ENCODE assay signal across 7 mouse cellular contexts in the genomic region with DNA sequence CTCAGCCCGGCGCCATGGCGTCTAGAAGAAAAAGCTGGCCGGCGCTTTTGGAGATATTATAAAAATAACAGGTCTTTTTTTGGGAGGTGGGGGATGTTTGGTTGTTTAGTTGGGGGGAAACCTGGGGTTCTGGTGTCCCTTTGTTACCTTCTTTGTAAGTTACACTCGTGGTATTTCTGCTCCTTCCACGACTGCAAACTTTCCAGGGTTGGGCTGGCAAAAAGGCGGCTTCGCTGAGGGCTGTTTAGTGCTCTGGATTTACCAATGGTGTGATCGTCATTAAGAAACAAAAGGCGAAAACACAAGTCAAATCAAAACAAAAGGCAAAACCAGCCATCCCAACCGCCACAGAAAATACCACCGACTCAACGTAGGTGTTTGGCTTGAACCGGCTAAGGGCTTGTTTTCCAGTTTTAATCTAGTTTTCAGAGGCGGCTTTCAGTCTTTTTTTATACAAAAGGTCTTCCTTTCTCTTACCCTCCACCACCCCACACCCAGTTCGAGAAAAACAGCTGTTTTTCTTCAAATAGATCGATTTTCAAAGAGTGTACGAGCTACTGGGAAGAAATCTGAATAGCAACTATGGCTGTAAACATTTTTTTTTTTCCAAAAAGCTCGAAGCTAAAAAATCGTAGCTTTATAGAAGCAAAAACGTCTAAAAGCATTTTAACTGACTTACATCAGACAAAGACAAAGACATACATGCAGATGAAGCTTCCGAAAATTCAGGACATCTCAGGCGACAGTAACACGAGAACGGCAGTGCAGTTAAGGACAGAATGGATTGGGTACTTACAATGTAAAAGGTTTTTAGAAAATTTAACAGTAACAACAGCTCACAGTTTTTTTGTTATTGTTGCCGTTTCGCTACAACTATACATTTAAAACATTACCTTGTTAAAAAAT. TPM values are rescaled to one million over a fixed set of nuclear protein-coding genes. Genes with fewer than 3 reads are reported as not detected.
DNase-seq lines count a peak whose midpoint lies in the region; ATAC-seq and TF ChIP-seq lines count a peak whose summit lies in the region.

No protein-coding gene starts in this region.

- peaks cover 75% of the 10 kb centered on the region for H3K79me2 ChIP-seq in C2C12 (ENCODE audit: control insufficient read depth, insufficient read depth)

- no peak for ATAC-seq in embryonic facial prominence, embryonic 13.5 days (ENCODE audit: insufficient number of reproducible peaks, insufficient read depth, low FRiP score, low TSS enrichment, low read depth)
- no peak for ATAC-seq in hindbrain, embryonic 16.5 days
- no peak for ATAC-seq in lung, postnatal 0 days

- H3K4me3 ChIP-seq in C2C12 (ENCODE audit: insufficient read depth, poor library complexity, severe bottlenecking): peak overlapping the region; percentile 45
- peak overlapping the region; percentile 94 for H3K4me3 ChIP-seq in embryonic facial prominence, embryonic 13.5 days
- H3K4me3 ChIP-seq in hindbrain, embryonic 16.5 days (ENCODE audit: low read length): peak overlapping the region; percentile 91
- peak overlapping the region; percentile 91 for H3K4me3 ChIP-seq in lung, postnatal 0 days (ENCODE audit: low read depth, low read length)

- peak overlapping the region; percentile 99 for H3K4me2 ChIP-seq in embryonic facial prominence, embryonic 13.5 days
- peak overlapping the region; percentile 97 for H3K4me2 ChIP-seq in hindbrain, embryonic 16.5 days (ENCODE audit: low read length)
- peak overlapping the region; percentile 99 for H3K4me2 ChIP-seq in lung, postnatal 0 days (replicated peaks; ENCODE audit: low read depth, low read length)

- WGBS in embryonic facial prominence, embryonic 13.5 days: under 1% methylated on average over 28 of the region's 28 CpGs
- under 1% methylated on average over 28 of the region's 28 CpGs for WGBS in hindbrain, embryonic 16.5 days
- 1% methylated on average over 28 of the region's 28 CpGs for WGBS in lung, postnatal 0 days

- no peaks in the 10 kb centered on the region for H3K27me3 ChIP-seq in C2C12 (ENCODE audit: control insufficient read depth, insufficient read depth, insufficient read length)
- H3K27me3 ChIP-seq in embryonic facial prominence, embryonic 13.5 days: no peaks in the 10 kb centered on the region
- no peaks in the 10 kb centered on the region for H3K27me3 ChIP-seq in hindbrain, embryonic 16.5 days (replicated peaks; ENCODE audit: control insufficient read depth, insufficient read depth, low read length)
- H3K27me3 ChIP-seq in lung, postnatal 0 days (replicated peaks; ENCODE audit: insufficient read depth, low read length): no peaks in the 10 kb centered on the region

- TF ChIP-seq EP300 in lung, postnatal 0 days (IDR thresholded peaks at IDR 0.05): no peak

- H3K79me3 ChIP-seq in C2C12 (ENCODE audit: low read depth): peaks cover 34% of the 10 kb centered on the region

- peak overlapping the region; percentile 100 for H3K27ac ChIP-seq in embryonic facial prominence, embryonic 13.5 days
- peak overlapping the region; percentile 100 for H3K27ac ChIP-seq in hindbrain, embryonic 16.5 days (ENCODE audit: low read depth, low read length)
- peak overlapping the region; percentile 100 for H3K27ac ChIP-seq in lung, postnatal 0 days (ENCODE audit: low read length)

- H3K36me3 ChIP-seq in C2C12 (ENCODE audit: control insufficient read depth, insufficient read depth): peaks cover 5% of the 10 kb centered on the region
- peaks cover 4% of the 10 kb centered on the region for H3K36me3 ChIP-seq in embryonic facial prominence, embryonic 13.5 days
- no peaks in the 10 kb centered on the region for H3K36me3 ChIP-seq in hindbrain, embryonic 16.5 days (ENCODE audit: control insufficient read depth, insufficient read depth, low read length)
- no peaks in the 10 kb centered on the region for H3K36me3 ChIP-seq in lung, postnatal 0 days (ENCODE audit: insufficient read depth, low read length)

- TF ChIP-seq CTCF in C2C12 (IDR thresholded peaks at IDR 0.05; ENCODE audit: control insufficient read depth, insufficient read depth, insufficient read length): no peak
- no peak for TF ChIP-seq CTCF in lung, postnatal 0 days (IDR thresholded peaks at IDR 0.05)

- H3ac ChIP-seq in C2C12 (ENCODE audit: control insufficient read depth, insufficient read length, low read depth): peak overlapping the region; percentile 83

- H3K9ac ChIP-seq in embryonic facial prominence, embryonic 13.5 days: peak overlapping the region; percentile 100
- peak overlapping the region; percentile 98 for H3K9ac ChIP-seq in hindbrain, embryonic 16.5 days (ENCODE audit: low read depth, low read length)
- peak overlapping the region; percentile 99 for H3K9ac ChIP-seq in lung, postnatal 0 days (replicated peaks; ENCODE audit: low read depth)

- peak; percentile 63 for DNase-seq in 3T3-L1 (ENCODE audit: low read depth, low spot score)
- DNase-seq in lung, postnatal 0 days (ENCODE audit: low spot score): peak; percentile 38
- DNase-seq in thymus, postnatal 25 days: peak; percentile 63
- no peak for DNase-seq in ovary, postnatal 14 days (ENCODE audit: low spot score)

- peaks cover 50% of the 10 kb centered on the region for H3K4me1 ChIP-seq in embryonic facial prominence, embryonic 13.5 days
- peaks cover 41% of the 10 kb centered on the region for H3K4me1 ChIP-seq in hindbrain, embryonic 16.5 days (ENCODE audit: control insufficient read depth, insufficient read depth, low read depth, low read length)
- peaks cover 36% of the 10 kb centered on the region for H3K4me1 ChIP-seq in lung, postnatal 0 days (ENCODE audit: insufficient read depth, low read depth, low read length)

- no peaks in the 10 kb centered on the region for H3K9me3 ChIP-seq in embryonic facial prominence, embryonic 13.5 days
- H3K9me3 ChIP-seq in hindbrain, embryonic 16.5 days (ENCODE audit: control insufficient read depth, low read length): no peaks in the 10 kb centered on the region
- no peaks in the 10 kb centered on the region for H3K9me3 ChIP-seq in lung, postnatal 0 days (ENCODE audit: low read length)

TF ChIP-seq in C2C12, 6 proteins besides CTCF, POLR2A, EP300 and RAD21:
- TF ChIP-seq MYOD1 (IDR thresholded peaks at IDR 0.05; ENCODE audit: control insufficient read depth, insufficient read length, low read depth) (no peak), FOSL1 (IDR thresholded peaks at IDR 0.05; ENCODE audit: insufficient read depth, low read length, poor library complexity, severe bottlenecking) (no peak), MYOG (IDR thresholded peaks at IDR 0.05; ENCODE audit: control insufficient read depth, extremely low read depth, insufficient read length) (no peak), CEBPB (IDR thresholded peaks at IDR 0.05; ENCODE audit: low read depth) (no peak), MAX (IDR thresholded peaks at IDR 0.05) (no peak), USF1 (IDR thresholded peaks at IDR 0.05; ENCODE audit: low read depth) (no peak)

RNA-seq across cellular contexts. Expression of gene Setd1b, which starts 2.0 kb away (rescaled TPM):
- 4.4 TPM for polyA plus RNA-seq in C2C12 (2012; fragmentation: generic; extraction: Trizol)
- polyA plus RNA-seq in embryonic facial prominence, embryonic 13.5 days (2015; fragmentation: Nextera tagmentation; extraction: Ambion mirVana): 12.3 and 13.0 TPM in 2 replicates
- 9.5 and 9.8 TPM in 2 replicates for polyA plus RNA-seq in hindbrain, embryonic 16.5 days (2015; fragmentation: Nextera tagmentation; extraction: Ambion mirVana)
- 6.2 and 7.2 TPM in 2 replicates for polyA plus RNA-seq in lung, postnatal 0 days (2015; fragmentation: Nextera tagmentation; extraction: Ambion mirVana)

RNA-seq across cellular contexts. Expression of gene Rhof, which starts 7.5 kb away (rescaled TPM):
- 1.9 TPM for polyA plus RNA-seq in C2C12 (2012; fragmentation: generic; extraction: Trizol)
- polyA plus RNA-seq in embryonic facial prominence, embryonic 13.5 days (2015; fragmentation: Nextera tagmentation; extraction: Ambion mirVana): 5.6 and 6.6 TPM in 2 replicates
- 26.6 and 29.7 TPM in 2 replicates for polyA plus RNA-seq in hindbrain, embryonic 16.5 days (2015; fragmentation: Nextera tagmentation; extraction: Ambion mirVana)
- polyA plus RNA-seq in lung, postnatal 0 days (2015; fragmentation: Nextera tagmentation; extraction: Ambion mirVana): 12.4 and 16.8 TPM in 2 replicates

RNA-seq across cellular contexts. Expression of gene Psmd9, which starts 29.2 kb away (rescaled TPM):
- polyA plus RNA-seq in C2C12 (2012; fragmentation: generic; extraction: Trizol): 33.2 TPM
- 95.3 and 107 TPM in 2 replicates for polyA plus RNA-seq in embryonic facial prominence, embryonic 13.5 days (2015; fragmentation: Nextera tagmentation; extraction: Ambion mirVana)
- polyA plus RNA-seq in hindbrain, embryonic 16.5 days (2015; fragmentation: Nextera tagmentation; extraction: Ambion mirVana): 77.2 and 89.4 TPM in 2 replicates
- 61.3 and 62.0 TPM in 2 replicates for polyA plus RNA-seq in lung, postnatal 0 days (2015; fragmentation: Nextera tagmentation; extraction: Ambion mirVana)

RNA-seq across cellular contexts. Expression of gene Hpd, which starts 42.6 kb away (rescaled TPM):
- not detected for polyA plus RNA-seq in C2C12 (2012; fragmentation: generic; extraction: Trizol)
- 0.65 TPM in 1 of 2 replicates, not detected in the other for polyA plus RNA-seq in embryonic facial prominence, embryonic 13.5 days (2015; fragmentation: Nextera tagmentation; extraction: Ambion mirVana)
- not detected in 2 replicates for polyA plus RNA-seq in hindbrain, embryonic 16.5 days (2015; fragmentation: Nextera tagmentation; extraction: Ambion mirVana)
- polyA plus RNA-seq in lung, postnatal 0 days (2015; fragmentation: Nextera tagmentation; extraction: Ambion mirVana): 0.19 TPM in 1 of 2 replicates, not detected in the other
